Mouse (Mus musculus) midbrain, embryonic 15.5 days (tissue): Measurements from ENCODE around the gene Ddr2. TPM values are rescaled to one million over a fixed set of nuclear protein-coding genes. Genes with fewer than 3 reads are reported as not detected.

Experiments used
- ATAC-seq: fragments of 200-750 bp; cut with Nextera tagmentation; replicated peaks from 2 replicates; pipeline ENCODE4 v1.8.0; 2017; ENCODE audit warnings: moderate TSS enrichment
- H3K27ac ChIP-seq: fragments of 300-500 bp; sonication (generic); 2 replicates; pipeline ENCODE4 v1.5.1; 2015; ENCODE audit warnings: mild to moderate bottlenecking, inconsistent platforms
- H3K27me3 ChIP-seq: fragments of 300-500 bp; sonication (generic); replicated peaks from 2 replicates; pipeline ENCODE4 v1.6.1; 2015; ENCODE audit warnings: inconsistent platforms
- H3K36me3 ChIP-seq: fragments of 300-500 bp; sonication (generic); replicated peaks from 2 replicates; pipeline ENCODE4 v1.6.1; 2015; ENCODE audit warnings: inconsistent platforms
- H3K4me1 ChIP-seq: fragments of 300-500 bp; sonication (generic); 2 replicates; pipeline ENCODE4 v1.6.1; 2015; ENCODE audit warnings: inconsistent platforms
- H3K4me2 ChIP-seq: fragments of 300-500 bp; sonication (generic); 2 replicates; pipeline ENCODE4 v1.6.1; 2015; ENCODE audit warnings: inconsistent platforms, mild to moderate bottlenecking, moderate library complexity
- H3K4me3 ChIP-seq: fragments of 300-500 bp; sonication (generic); 2 replicates; pipeline ENCODE4 v1.5.1; 2015; ENCODE audit warnings: mild to moderate bottlenecking, inconsistent platforms
- H3K9ac ChIP-seq: fragments of 300-500 bp; sonication (generic); 2 replicates; pipeline ENCODE4 v1.6.1; 2015; ENCODE audit warnings: mild to moderate bottlenecking, inconsistent platforms
- H3K9me3 ChIP-seq: fragments of 300-500 bp; sonication (generic); 2 replicates; pipeline ENCODE4 v1.6.1; 2016; ENCODE audit warnings: inconsistent platforms
- WGBS: fragments of 180-500 bp; shearing (Covaris S2); methylation state at CpG from one replicate; pipeline ENCODE4 v1.1.7; 2015; ENCODE audit warnings: mixed read lengths; 5-methylcytosine and 5-hydroxymethylcytosine counted together
- polyA plus RNA-seq: library from polyadenylated mRNA; unstranded; fragments of >200 nt; fragmentation: Nextera tagmentation; extraction: Ambion mirVana; gene quantifications from 2 replicates; pipeline ENCODE4 v1.2.1, GENCODE M21; 2015

Ddr2 gene
- polyA plus RNA-seq, result 9.4 TPM in 2 replicates

DNA sequence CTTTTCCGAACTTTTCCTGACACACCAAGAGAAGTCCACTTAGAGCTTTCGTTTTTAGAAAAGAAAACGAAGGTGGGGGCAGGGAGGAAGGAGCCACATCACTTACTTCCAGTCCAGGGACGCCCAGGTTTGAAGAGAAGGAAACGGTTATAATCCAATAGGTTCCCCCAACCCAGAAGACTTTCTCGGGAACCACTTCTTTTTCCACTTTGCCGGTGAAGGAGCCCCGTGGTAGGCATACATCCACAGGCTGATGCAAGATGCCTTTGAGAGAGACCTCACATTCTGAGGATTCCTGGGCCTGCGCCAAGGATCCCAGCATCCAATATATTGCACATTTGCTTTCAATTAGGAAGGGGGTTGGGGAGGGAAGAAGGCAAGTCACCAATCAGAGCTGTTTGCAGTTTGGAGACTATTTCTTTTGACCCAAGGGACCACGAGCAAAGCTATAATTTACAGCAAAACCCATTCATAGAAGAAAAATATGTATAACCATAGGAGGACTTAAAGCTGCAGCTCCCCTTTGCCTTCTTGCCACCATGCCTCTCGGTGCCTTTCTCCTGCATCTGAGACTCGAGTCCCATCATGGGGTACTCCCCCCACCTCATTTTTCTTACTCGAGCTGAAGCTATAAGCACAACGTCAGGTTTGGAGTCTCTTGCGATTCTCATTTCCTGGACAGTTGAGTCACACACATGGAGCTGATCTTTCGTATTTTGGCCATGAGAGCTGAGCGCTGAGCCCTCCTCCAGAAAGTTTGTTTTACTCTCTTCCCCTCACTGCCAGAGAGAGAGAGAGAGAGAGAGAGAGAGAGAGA is at the start of gene Ddr2:
TSS of gene Ddr2 (minus strand) at position 247 of the 817 bp plus-strand sequence.
- H3K9me3 ChIP-seq, result no peaks in the 10 kb centered on the region
- no peak for ATAC-seq
- H3K27me3 ChIP-seq, result no peaks in the 10 kb centered on the region
- H3K9ac ChIP-seq, result no peak within 1 kb of the TSS
- H3K4me2 ChIP-seq, result no peak within 1 kb of the TSS
- 79% methylated on average over 17 of the region's 17 CpGs for WGBS
- H3K4me3 ChIP-seq, result no peak within 1 kb of the TSS
- no peak within 1 kb of the TSS for H3K27ac ChIP-seq
- no peaks in the 10 kb centered on the region for H3K4me1 ChIP-seq
- H3K36me3 ChIP-seq, result no peaks in the 10 kb centered on the region

GRCm38 (mm10) chr1:170159707-170160106 is 49.1 kb upstream of the Ddr2 start:
- no peak overlapping the region for H3K9ac ChIP-seq
- peaks cover 10% of the 10 kb centered on the region; the same call in 1 of the 2 replicates for H3K36me3 ChIP-seq
- no peak overlapping the region for H3K4me3 ChIP-seq
- no peak overlapping the region for H3K27ac ChIP-seq
- no peaks in the 10 kb centered on the region for H3K4me1 ChIP-seq
- H3K27me3 ChIP-seq, result no peaks in the 10 kb centered on the region
- H3K9me3 ChIP-seq, result no peaks in the 10 kb centered on the region
- ATAC-seq, result no peak
- no peak overlapping the region for H3K4me2 ChIP-seq
- WGBS, result 98% methylated on average over 2 of the region's 2 CpGs

- no peak overlapping the region for H3K9ac ChIP-seq
- no peak for ATAC-seq
- H3K4me2 ChIP-seq, result no peak overlapping the region
- no peaks in the 10 kb centered on the region for H3K27me3 ChIP-seq
- 84% methylated on average over 5 of the region's 5 CpGs for WGBS
- H3K4me3 ChIP-seq, result no peak overlapping the region
- H3K4me1 ChIP-seq, result no peaks in the 10 kb centered on the region
- no peaks in the 10 kb centered on the region for H3K9me3 ChIP-seq
- no peak overlapping the region for H3K27ac ChIP-seq
- H3K36me3 ChIP-seq, result 0 out of 2 replicates have a peak, but pooled peaks cover 10% of the 10 kb centered on the region
Observed at GRCm38 (mm10) chr1:170155761-170156160, 45.2 kb upstream of the Ddr2 start.

DNA sequence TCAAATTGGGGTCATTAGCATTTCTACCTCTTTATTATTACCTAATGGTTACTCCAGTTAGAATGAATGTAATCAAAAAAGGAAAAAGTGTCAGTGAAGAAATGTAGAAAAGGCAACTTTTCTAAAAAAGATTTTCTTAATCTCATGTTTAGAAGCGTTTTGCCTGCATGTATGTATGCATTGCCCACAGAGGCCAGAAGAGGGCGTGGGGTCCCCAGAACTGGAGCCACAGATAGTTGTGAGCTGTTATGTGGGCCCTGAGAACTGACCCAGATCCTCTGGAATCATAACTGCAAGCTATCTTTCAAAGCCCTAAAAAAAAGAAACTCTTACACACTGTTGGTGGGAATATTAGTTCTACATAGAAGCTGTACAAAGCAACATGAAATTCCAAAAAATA is 44.7 kb upstream of the Ddr2 start:
- Histone ChIP-seq H3K27me3 (no peaks in the 10 kb centered on the region), H3K4me1 (no peaks in the 10 kb centered on the region), H3K27ac (no peak overlapping the region), H3K9me3 (no peaks in the 10 kb centered on the region), H3K4me2 (no peak overlapping the region), H3K9ac (no peak overlapping the region), H3K4me3 (no peak overlapping the region), H3K36me3 (peaks cover 10% of the 10 kb centered on the region; the same call in 1 of the 2 replicates)
- no peak for ATAC-seq
- 81% methylated on average over 2 of the region's 2 CpGs for WGBS

DNA sequence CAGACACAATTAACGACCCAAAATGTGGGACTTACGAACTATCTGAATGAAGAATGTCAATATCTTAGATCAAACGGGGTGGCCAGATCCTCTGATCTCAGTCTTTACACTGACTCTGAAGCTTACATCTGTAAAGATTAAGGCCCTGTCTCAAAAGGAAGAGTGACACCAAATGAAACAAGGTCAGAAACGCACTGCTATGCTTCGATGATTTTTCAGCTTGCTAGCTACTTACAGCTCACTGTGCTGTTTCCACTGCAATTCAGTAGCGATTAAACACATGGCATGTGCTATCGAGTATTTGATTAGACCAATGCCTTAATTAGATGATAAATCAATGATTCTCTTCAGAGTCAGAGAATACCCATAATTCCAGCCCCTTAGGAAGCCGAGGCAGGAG is 43.4 kb upstream of the Ddr2 start:
- H3K9ac ChIP-seq, result no peak overlapping the region
- H3K4me2 ChIP-seq, result no peak overlapping the region
- no peaks in the 10 kb centered on the region for H3K27me3 ChIP-seq
- H3K4me3 ChIP-seq, result no peak overlapping the region
- H3K9me3 ChIP-seq, result no peaks in the 10 kb centered on the region
- 48% methylated on average over 8 of the region's 8 CpGs for WGBS
- peaks cover 16% of the 10 kb centered on the region; the same call in 1 of the 2 replicates for H3K36me3 ChIP-seq
- ATAC-seq, result no peak
- no peak overlapping the region for H3K27ac ChIP-seq
- H3K4me1 ChIP-seq, result no peaks in the 10 kb centered on the region

DNA sequence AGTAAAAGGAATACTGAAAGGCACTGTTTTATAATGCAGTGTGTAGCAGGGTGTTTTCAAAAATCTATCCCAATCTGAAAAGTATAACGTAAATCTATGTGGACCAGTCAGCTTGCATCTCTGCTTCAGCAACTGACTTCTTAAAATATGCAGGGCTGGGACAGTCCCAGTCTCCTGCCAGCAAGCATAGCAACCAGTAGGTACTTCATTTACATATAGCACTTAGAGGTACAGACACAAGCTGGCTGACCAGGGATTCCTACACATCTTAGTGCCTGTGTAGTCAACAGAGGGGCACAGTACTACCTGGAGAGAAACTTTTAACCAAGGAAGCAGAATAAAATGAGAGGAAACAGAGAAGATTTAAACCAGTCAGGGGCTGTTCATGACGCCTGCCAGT is 42.0 kb upstream of the Ddr2 start:
- 74% methylated on average over 2 of the region's 2 CpGs for WGBS
- Histone ChIP-seq H3K36me3 (peaks cover 8% of the 10 kb centered on the region; the same call in 1 of the 2 replicates), H3K9me3 (no peaks in the 10 kb centered on the region), H3K4me3 (no peak overlapping the region), H3K27me3 (no peaks in the 10 kb centered on the region), H3K9ac (no peak overlapping the region), H3K4me2 (no peak overlapping the region), H3K27ac (no peak overlapping the region), H3K4me1 (no peaks in the 10 kb centered on the region)
- no peak for ATAC-seq

GRCm38 (mm10) chr1:170150870-170151269 is 40.3 kb upstream of the Ddr2 start:
- Histone ChIP-seq H3K9ac (no peak overlapping the region), H3K4me1 (no peaks in the 10 kb centered on the region), H3K4me3 (no peak overlapping the region), H3K4me2 (no peak overlapping the region), H3K9me3 (no peaks in the 10 kb centered on the region), H3K36me3 (peaks cover 8% of the 10 kb centered on the region; the same call in 1 of the 2 replicates), H3K27ac (no peak overlapping the region), H3K27me3 (no peaks in the 10 kb centered on the region)
- 73% methylated on average over 6 of the region's 6 CpGs for WGBS
- ATAC-seq, result no peak

DNA sequence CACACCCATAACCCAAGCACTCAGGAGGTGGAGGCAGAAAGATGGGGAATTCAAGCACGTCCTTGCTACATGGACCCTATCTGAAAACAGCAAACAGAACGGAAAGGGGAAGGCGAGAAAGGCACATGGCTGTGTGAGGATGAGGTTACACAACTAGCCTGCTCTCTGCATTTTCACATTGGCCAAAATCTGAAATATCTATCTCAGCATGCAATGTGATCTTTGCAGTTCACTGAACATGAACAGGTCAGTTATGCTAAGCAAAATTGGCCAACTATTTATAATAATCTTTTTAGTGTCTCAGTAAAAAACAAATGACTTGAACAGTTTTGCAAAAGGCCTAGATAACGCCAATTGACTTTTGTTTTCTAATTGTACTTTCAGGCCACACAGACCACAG is 39.2 kb upstream of the Ddr2 start:
- H3K9me3 ChIP-seq, result no peaks in the 10 kb centered on the region
- no peak overlapping the region for H3K4me2 ChIP-seq
- no peaks in the 10 kb centered on the region for H3K4me1 ChIP-seq
- H3K27ac ChIP-seq, result no peak overlapping the region
- H3K36me3 ChIP-seq, result peaks cover 6% of the 10 kb centered on the region; the same call in 1 of the 2 replicates
- H3K4me3 ChIP-seq, result no peak overlapping the region
- no peaks in the 10 kb centered on the region for H3K27me3 ChIP-seq
- 93% methylated on average over 4 of the region's 4 CpGs for WGBS
- ATAC-seq, result no peak
- H3K9ac ChIP-seq, result no peak overlapping the region

GRCm38 (mm10) chr1:170148536-170148935 is 38.0 kb upstream of the Ddr2 start:
- Histone ChIP-seq H3K27me3 (no peaks in the 10 kb centered on the region), H3K4me3 (no peak overlapping the region), H3K9me3 (no peaks in the 10 kb centered on the region), H3K9ac (no peak overlapping the region), H3K4me1 (no peaks in the 10 kb centered on the region), H3K27ac (no peak overlapping the region), H3K36me3 (peaks cover 6% of the 10 kb centered on the region; the same call in 1 of the 2 replicates), H3K4me2 (no peak overlapping the region)
- 96% methylated on average over 6 of the region's 6 CpGs for WGBS
- no peak for ATAC-seq

DNA sequence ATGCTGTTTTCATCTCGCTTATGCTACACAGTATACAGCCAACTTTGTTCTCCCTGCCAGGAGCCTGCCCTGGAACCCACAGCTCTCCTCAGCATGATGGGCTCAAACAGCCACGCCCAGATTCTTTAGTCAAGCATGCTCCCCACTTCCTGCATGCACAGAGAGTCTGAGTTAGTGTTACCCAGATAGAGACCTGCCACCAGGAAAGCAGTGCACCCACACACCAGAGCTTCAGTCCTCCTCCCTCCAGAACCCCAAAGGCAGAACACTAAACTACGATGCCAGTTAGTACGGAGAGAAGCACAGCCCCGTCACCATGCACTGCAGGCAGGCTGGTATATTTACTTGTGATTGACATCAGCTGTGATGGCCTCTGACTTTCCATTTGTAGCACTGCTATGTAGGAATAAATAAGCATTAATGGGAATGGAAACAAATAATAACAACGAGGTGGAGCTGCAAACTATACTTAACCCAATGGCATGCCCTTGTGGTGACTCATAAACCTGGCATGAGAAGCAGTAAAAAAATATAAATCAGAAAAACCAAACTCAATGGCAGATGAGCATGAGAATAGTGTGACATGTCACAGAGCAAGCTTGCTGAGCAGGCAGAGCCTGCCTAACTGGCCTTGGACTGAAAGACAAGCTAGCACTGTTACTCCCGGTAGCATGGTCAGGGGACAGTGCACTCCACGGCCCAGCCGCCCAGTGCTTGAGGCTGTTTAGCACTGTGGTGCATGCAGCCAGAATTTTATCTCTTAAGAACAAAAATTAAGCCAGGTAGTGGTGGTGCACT is 37.3 kb upstream of the Ddr2 start:
- Histone ChIP-seq H3K36me3 (peaks cover 8% of the 10 kb centered on the region; the same call in 1 of the 2 replicates), H3K27ac (no peak overlapping the region), H3K27me3 (no peaks in the 10 kb centered on the region), H3K9ac (no peak overlapping the region), H3K4me2 (no peak overlapping the region), H3K9me3 (no peaks in the 10 kb centered on the region), H3K4me3 (no peak overlapping the region), H3K4me1 (no peaks in the 10 kb centered on the region)
- no peak for ATAC-seq
- WGBS, result 91% methylated on average over 9 of the region's 9 CpGs

GRCm38 (mm10) chr1:170145606-170146005 is 35.0 kb upstream of the Ddr2 start:
- no peak overlapping the region for H3K27ac ChIP-seq
- H3K9ac ChIP-seq, result no peak overlapping the region
- no peaks in the 10 kb centered on the region for H3K9me3 ChIP-seq
- WGBS, result 96% methylated on average over 4 of the region's 4 CpGs
- H3K4me2 ChIP-seq, result no peak overlapping the region
- no peaks in the 10 kb centered on the region for H3K27me3 ChIP-seq
- no peak overlapping the region for H3K4me3 ChIP-seq
- H3K36me3 ChIP-seq, result peaks cover 8% of the 10 kb centered on the region; the same call in 1 of the 2 replicates
- no peak for ATAC-seq
- no peaks in the 10 kb centered on the region for H3K4me1 ChIP-seq

DNA sequence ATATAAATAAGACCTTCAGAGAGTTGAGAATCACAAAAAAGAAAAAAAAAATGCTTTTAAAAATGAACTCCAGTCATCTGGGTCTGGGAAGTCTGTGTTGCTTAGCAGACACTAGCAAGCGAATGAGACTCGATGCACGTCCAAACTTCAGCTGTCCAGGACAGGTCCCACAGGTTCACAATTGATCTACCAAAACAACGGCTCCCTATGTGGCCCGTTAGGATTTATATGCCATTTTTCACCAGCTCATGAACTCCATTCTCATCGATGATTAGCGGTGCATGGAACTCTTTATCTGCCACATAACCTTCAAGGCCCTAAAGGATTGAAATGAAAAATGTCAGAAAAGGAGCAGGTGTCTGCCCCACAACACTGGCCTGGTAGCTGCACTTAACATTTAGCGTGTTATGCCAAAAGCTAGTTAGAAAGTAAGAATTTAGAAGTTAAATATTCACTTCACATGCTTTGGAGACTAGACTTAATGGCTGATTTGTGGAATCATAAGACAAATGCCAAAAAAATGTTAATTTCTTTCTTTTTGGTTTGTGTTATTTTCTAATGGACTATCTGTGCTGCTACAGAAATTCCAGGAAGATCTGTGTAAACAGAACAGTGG is 31.8 kb upstream of the Ddr2 start:
- 88% methylated on average over 8 of the region's 8 CpGs for WGBS
- ATAC-seq, result no peak

More for the DNA sequence above, 31.8 kb upstream of the Ddr2 start:
- Histone ChIP-seq H3K27me3 (no peaks in the 10 kb centered on the region), H3K4me1 (no peaks in the 10 kb centered on the region), H3K4me2 (no peak overlapping the region), H3K4me3 (no peak overlapping the region), H3K9ac (no peak overlapping the region), H3K9me3 (no peaks in the 10 kb centered on the region), H3K27ac (no peak overlapping the region), H3K36me3 (peaks cover 5% of the 10 kb centered on the region; the same call in 1 of the 2 replicates)
